Mouse (Mus musculus): ENCODE results near the gene Dnajc10.

DNA sequence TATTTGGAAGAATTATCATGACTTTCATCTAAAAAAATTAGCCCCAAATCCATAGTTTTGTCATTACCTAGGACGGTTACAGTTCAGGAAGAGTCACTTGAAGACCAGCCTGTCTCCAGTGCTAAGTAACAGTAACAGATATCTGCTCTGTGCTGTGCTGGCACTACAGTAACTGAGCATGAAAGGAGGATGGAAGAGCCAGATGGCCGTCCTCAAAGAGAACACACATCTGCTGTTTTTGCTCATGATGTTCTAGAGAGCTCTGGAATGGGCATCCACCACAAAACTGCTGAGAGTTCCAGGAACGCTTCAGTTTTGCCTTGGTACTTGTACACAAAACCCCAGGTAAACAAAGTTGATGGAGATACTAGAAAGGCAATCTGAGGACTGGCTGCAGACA lies 73.1 kb downstream of the Dnajc10 start:
- no peak for TF ChIP-seq POLR2A (IDR thresholded peaks at IDR 0.05; ENCODE audit: insufficient read depth, low read length)
- no peak for TF ChIP-seq CTCF (IDR thresholded peaks at IDR 0.05; ENCODE audit: low read depth, low read length)
- no peak for TF ChIP-seq EP300 (IDR thresholded peaks at IDR 0.05; ENCODE audit: insufficient read depth, low read depth, low read length)
